Mouse (Mus musculus) left cerebral cortex, postnatal 14 days (tissue): Measurements from ENCODE around the gene Evi5. TPM values are rescaled to one million over a fixed set of nuclear protein-coding genes. Genes with fewer than 3 reads are reported as not detected.

ENCODE experiments used
- total RNA-seq, 2 experiments: library from RNA; stranded (reverse); gene quantifications; 2 replicates each; pipeline ENCODE4 v1.2.3; 2021

The Evi5 gene
- total RNA-seq, 2 experiments from 2014 or later, result 65.6 to 73.0 TPM

Other genes starting within 250 kb of the Evi5 start
- not detected for gene Gfi1, start 149.1 kb downstream of the Evi5 start, total RNA-seq
- gene Ube2d2b, start 45.0 kb downstream of the Evi5 start, total RNA-seq, result not detected
- gene Rpl5, start 25.4 kb upstream of the Evi5 start, total RNA-seq, result 10 to 100 TPM; 82.2 to 89.6 TPM
- gene Fam69a, start 112.0 kb upstream of the Evi5 start, total RNA-seq, result 10 to 100 TPM; 42.3 to 47.3 TPM
- gene Mtf2, start 190.6 kb upstream of the Evi5 start, total RNA-seq, result 10 to 100 TPM; 45.9 to 50.6 TPM